Comparison of ENCODE assay signal across 12 mouse cellular contexts in the genomic region with DNA sequence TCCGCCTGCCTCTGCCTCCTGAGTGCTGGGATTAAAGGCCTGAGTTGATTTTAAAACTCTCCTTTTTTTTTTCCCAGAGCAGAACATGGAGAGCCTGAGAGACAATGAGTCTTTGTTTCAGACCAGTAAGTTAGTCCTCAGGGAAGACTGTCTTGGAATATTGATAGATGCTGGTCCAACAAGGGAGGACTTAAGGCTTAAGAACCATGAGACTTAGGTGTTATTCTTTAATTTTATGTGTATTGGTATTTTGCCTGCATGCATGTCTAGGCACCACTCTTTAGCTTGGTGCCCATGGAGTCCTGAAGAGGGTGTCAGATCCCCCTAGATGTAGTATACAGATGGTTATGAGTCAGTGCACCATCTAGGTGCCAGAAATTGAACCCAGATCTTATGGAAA.
"Had no signal": no experiment of that assay in that cellular context is flagged by ENCODE, and none has a peak within 500 bp of the region (broad histone marks: within the 10 kb centered on the region; RNA-seq: fewer than 3 reads in every experiment).

No protein-coding gene starts in this region.

- DNase-seq: retina, postnatal 1 day; right cerebral cortex, adult 18-20 months; right cerebral cortex, postnatal 14 days; right cerebral cortex, postnatal 25 days; right cerebral cortex, postnatal 4 days; spleen, adult 18-20 months; thymus, adult 18-20 months; thymus, adult 2 months; thymus, postnatal 14 days; thymus, postnatal 25 days; thymus, postnatal 36 days; thymus, postnatal 4 days had no signal
